Comparison of ENCODE assay signal across 9 mouse cellular contexts in genomic region chr17:72857677-72858633, GRCm38 (mm10). TPM values are rescaled to one million over a fixed set of nuclear protein-coding genes. Genes with fewer than 3 reads are reported as not detected.
DNase-seq lines count a peak whose midpoint lies in the region; ATAC-seq and TF ChIP-seq lines count a peak whose summit lies in the region.
"Had no signal": no experiment of that assay in that cellular context is flagged by ENCODE, and none has a peak within 500 bp of the region (broad histone marks: within the 10 kb centered on the region; RNA-seq: fewer than 3 reads in every experiment).

No protein-coding gene starts in this region.

- no peak for TF ChIP-seq EP300 in heart, postnatal 0 days (IDR thresholded peaks at IDR 0.05; ENCODE audit: low read depth)
- TF ChIP-seq EP300 in liver, postnatal 0 days (IDR thresholded peaks at IDR 0.05; ENCODE audit: low read depth) = no peak

- peak; percentile 71 for ATAC-seq in activated CD4-positive, CD25-positive, alpha-beta regulatory T cell, adult 4 months
- peak; percentile 69 for ATAC-seq in heart, postnatal 0 days (ENCODE audit: insufficient read depth, low read depth)
- ATAC-seq in liver, postnatal 0 days = peak; percentile 49; the same call in 1 of the 2 replicates
- ATAC-seq in neural tube, embryonic 13.5 days (ENCODE audit: low read depth) = peak; percentile 72

- no peak overlapping the region for H3K27ac ChIP-seq in heart, postnatal 0 days (ENCODE audit: low read depth)
- H3K27ac ChIP-seq in liver, postnatal 0 days (ENCODE audit: low read depth) = no peak overlapping the region
- H3K27ac ChIP-seq in neural tube, embryonic 13.5 days (replicated peaks) = no peak overlapping the region

- H3K4me3 ChIP-seq in heart, postnatal 0 days (ENCODE audit: low read depth, low read length) = no peak overlapping the region
- H3K4me3 ChIP-seq in liver, postnatal 0 days (ENCODE audit: low read depth, low read length) = no peak overlapping the region
- no peak overlapping the region for H3K4me3 ChIP-seq in neural tube, embryonic 13.5 days
- H3K4me3 ChIP-seq: erythroblast, embryonic 14.5 days had no signal

- peaks cover 5% of the 10 kb centered on the region; the same call in 1 of the 2 replicates for H3K36me3 ChIP-seq in heart, postnatal 0 days (replicated peaks; ENCODE audit: control insufficient read depth, insufficient read depth, low read length)
- H3K36me3 ChIP-seq in liver, postnatal 0 days (replicated peaks; ENCODE audit: insufficient read depth, low read length) = no peaks in the 10 kb centered on the region
- H3K36me3 ChIP-seq in neural tube, embryonic 13.5 days = peaks cover 7% of the 10 kb centered on the region; the same call in 1 of the 2 replicates

- peak; percentile 85 for TF ChIP-seq CTCF in heart, postnatal 0 days (IDR thresholded peaks at IDR 0.05; ENCODE audit: low read depth)
- peak; percentile 83 for TF ChIP-seq CTCF in liver, postnatal 0 days (IDR thresholded peaks at IDR 0.05; ENCODE audit: low read depth)

- H3K4me2 ChIP-seq in heart, postnatal 0 days (ENCODE audit: low read depth, low read length) = no peak overlapping the region
- H3K4me2 ChIP-seq in liver, postnatal 0 days (ENCODE audit: low read depth, low read length) = no peak overlapping the region
- no peak overlapping the region for H3K4me2 ChIP-seq in neural tube, embryonic 13.5 days

- 46% methylated on average over 13 of the region's 13 CpGs for WGBS in heart, postnatal 0 days
- 45% methylated on average over 13 of the region's 13 CpGs for WGBS in liver, postnatal 0 days (ENCODE audit: insufficient replicate concordance)
- 62% methylated on average over 13 of the region's 13 CpGs for WGBS in neural tube, embryonic 13.5 days

- no peaks in the 10 kb centered on the region for H3K27me3 ChIP-seq in heart, postnatal 0 days (ENCODE audit: control insufficient read depth, insufficient read depth, low read length)
- H3K27me3 ChIP-seq in liver, postnatal 0 days (ENCODE audit: insufficient read depth, low read length) = no peaks in the 10 kb centered on the region
- H3K27me3 ChIP-seq in neural tube, embryonic 13.5 days = no peaks in the 10 kb centered on the region

- no peak overlapping the region for H3K9ac ChIP-seq in heart, postnatal 0 days (replicated peaks; ENCODE audit: low read depth, low read length)
- H3K9ac ChIP-seq in liver, postnatal 0 days (replicated peaks) = no peak overlapping the region
- no peak overlapping the region for H3K9ac ChIP-seq in neural tube, embryonic 13.5 days

- H3K9me3 ChIP-seq in heart, postnatal 0 days (replicated peaks; ENCODE audit: control insufficient read depth, low read length) = no peaks in the 10 kb centered on the region
- no peaks in the 10 kb centered on the region for H3K9me3 ChIP-seq in liver, postnatal 0 days (ENCODE audit: low read length)
- H3K9me3 ChIP-seq in neural tube, embryonic 13.5 days = no peaks in the 10 kb centered on the region

- DNase-seq in B cell, adult 2 months = peak; percentile 81 to 84
- peak; percentile 37 for DNase-seq in embryo, embryonic 11.5 days (ENCODE audit: low read depth, low spot score)
- DNase-seq in heart, postnatal 0 days (ENCODE audit: low spot score) = peak; percentile 75
- DNase-seq in kidney, postnatal 36 days = peak; percentile 50 to 81
- peak; percentile 66 for DNase-seq in liver, postnatal 0 days
- DNase-seq in thymus, adult 18-20 months = peak; percentile 6 to 29

- no peaks in the 10 kb centered on the region for H3K4me1 ChIP-seq in heart, postnatal 0 days (ENCODE audit: control insufficient read depth, insufficient read depth)
- no peaks in the 10 kb centered on the region for H3K4me1 ChIP-seq in liver, postnatal 0 days (ENCODE audit: insufficient read depth)
- H3K4me1 ChIP-seq in neural tube, embryonic 13.5 days (replicated peaks) = no peaks in the 10 kb centered on the region

RNA-seq across cellular contexts. Expression of gene Ypel5, which starts 21.7 kb away (rescaled TPM):
- polyA plus RNA-seq in activated CD4-positive, CD25-positive, alpha-beta regulatory T cell, adult 4 months (2017; shearing (Covaris generic)) = 10 to 100 TPM; 81.9 to 84.1 TPM
- total RNA-seq in heart, postnatal 0 days (2014; rRNA removed; ENCODE audit: low replicate concordance) = 32.5 and 39.0 TPM in 2 replicates
- 63.3 and 74.6 TPM in 2 replicates for polyA plus RNA-seq in heart, postnatal 0 days (2015; fragmentation: Nextera tagmentation; extraction: Ambion mirVana)
- 59.4 and 59.7 TPM in 2 replicates for polyA plus RNA-seq in liver, postnatal 0 days (2015; fragmentation: Nextera tagmentation; extraction: Ambion mirVana)
- polyA plus RNA-seq in neural tube, embryonic 13.5 days (2015; fragmentation: Nextera tagmentation; extraction: Ambion mirVana) = 115 and 116 TPM in 2 replicates

Comparison
In these comparisons a context has a peak if more than half of its experiments do, and no peak if none do; other contexts are left out.
1. DNase-seq: peak in every context shown above with its lines; median percentile 82 in B cell, adult 2 months; 75 in heart, postnatal 0 days; 66 in liver, postnatal 0 days; 66 in kidney, postnatal 36 days; 37 in embryo, embryonic 11.5 days; 18 in thymus, adult 18-20 months.